10 mouse cellular contexts compared by ENCODE assay signal in the genomic region with DNA sequence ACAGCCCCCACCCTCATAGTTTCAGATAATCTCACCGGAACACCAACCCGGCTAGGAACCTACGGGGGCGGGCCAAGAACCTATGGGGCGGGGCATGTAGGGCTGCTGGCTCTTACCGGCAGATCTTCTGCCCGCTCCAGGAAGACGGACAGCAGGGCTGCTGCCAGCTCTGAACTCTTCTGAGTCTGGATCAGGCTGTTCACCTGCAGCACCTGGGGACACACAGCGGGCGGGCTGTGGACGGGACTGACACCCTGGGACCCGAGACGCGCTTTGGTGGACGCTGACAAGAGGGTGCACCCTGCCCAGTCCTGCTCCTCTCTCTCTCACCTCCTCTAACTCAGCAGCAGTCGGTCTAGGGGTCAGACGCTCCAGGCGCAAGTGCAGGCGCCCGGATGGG. TPM values are rescaled to one million over a fixed set of nuclear protein-coding genes. Genes with fewer than 3 reads are reported as not detected.
DNase-seq lines count a peak whose midpoint lies in the region; ATAC-seq lines count a peak whose summit lies in the region.
"Had no signal": no experiment of that assay in that cellular context is flagged by ENCODE, and none has a peak within 500 bp of the region (broad histone marks: within the 10 kb centered on the region; RNA-seq: fewer than 3 reads in every experiment).

No protein-coding gene starts in this region.

- no peak for ATAC-seq in hindbrain, embryonic 16.5 days
- ATAC-seq in hindbrain, embryonic 11.5 days (ENCODE audit: low FRiP score): no peak
- peak; percentile 61 for ATAC-seq in liver, embryonic 11.5 days (replicated peaks; ENCODE audit: low FRiP score)

- H3K36me3 ChIP-seq in hindbrain, embryonic 16.5 days (ENCODE audit: control insufficient read depth, insufficient read depth, low read length): 0 out of 2 replicates have a peak, but pooled peaks cover 3% of the 10 kb centered on the region
- H3K36me3 ChIP-seq in hindbrain, embryonic 11.5 days (ENCODE audit: control insufficient read depth, insufficient read depth, low read length): 0 out of 2 replicates have a peak, but pooled peaks cover 2% of the 10 kb centered on the region
- H3K36me3 ChIP-seq in ES-E14 (ENCODE audit: control insufficient read depth, insufficient read depth, low read length, poor library complexity, severe bottlenecking): peaks cover 40% of the 10 kb centered on the region
- H3K36me3 ChIP-seq in embryonic facial prominence, embryonic 10.5 days (replicated peaks): peaks cover 43% of the 10 kb centered on the region; the same call in 1 of the 2 replicates
- H3K36me3 ChIP-seq in liver, embryonic 11.5 days (ENCODE audit: control insufficient read depth, insufficient read depth, low read length): peaks cover 9% of the 10 kb centered on the region; the same call in 1 of the 2 replicates

- H3K27ac ChIP-seq in hindbrain, embryonic 16.5 days (ENCODE audit: low read depth, low read length): no peak overlapping the region
- H3K27ac ChIP-seq in hindbrain, embryonic 11.5 days (ENCODE audit: low read depth, low read length): no peak overlapping the region
- H3K27ac ChIP-seq in ES-E14 (ENCODE audit: insufficient read depth, low read depth, low read length, poor library complexity, severe bottlenecking): no peak overlapping the region
- no peak overlapping the region for H3K27ac ChIP-seq in embryonic facial prominence, embryonic 10.5 days (replicated peaks)
- H3K27ac ChIP-seq in liver, embryonic 11.5 days (ENCODE audit: low read depth, low read length): no peak overlapping the region

- 22% methylated on average over 20 of the region's 20 CpGs for WGBS in hindbrain, embryonic 16.5 days
- 8% methylated on average over 20 of the region's 20 CpGs for WGBS in hindbrain, embryonic 11.5 days
- 8% methylated on average over 20 of the region's 20 CpGs for WGBS in embryonic facial prominence, embryonic 10.5 days
- 38% methylated on average over 20 of the region's 20 CpGs for WGBS in liver, embryonic 11.5 days

- no peak for DNase-seq in hindbrain, embryonic 11.5 days (ENCODE audit: low spot score)
- DNase-seq in ES-E14 (ENCODE audit: low read depth, low spot score): no peak
- peak; percentile 25 for DNase-seq in embryonic facial prominence, embryonic 10.5 days (ENCODE audit: low spot score)
- no peak for DNase-seq in liver, embryonic 11.5 days (ENCODE audit: low spot score)
- no peak for DNase-seq in urinary bladder, adult 2 months (ENCODE audit: low spot score)
- no peak for DNase-seq in spleen, postnatal 4 days (ENCODE audit: low spot score in 2 of 2)
- DNase-seq: adrenal gland, postnatal 14 days; cerebellum, adult 2 months; thymus, postnatal 25 days had no signal

- peaks cover 4% of the 10 kb centered on the region for H3K27me3 ChIP-seq in hindbrain, embryonic 16.5 days (replicated peaks; ENCODE audit: control insufficient read depth, insufficient read depth, low read length)
- peaks cover 28% of the 10 kb centered on the region for H3K27me3 ChIP-seq in hindbrain, embryonic 11.5 days (ENCODE audit: control insufficient read depth, insufficient read depth, low read length)
- peaks cover 75% of the 10 kb centered on the region for H3K27me3 ChIP-seq in embryonic facial prominence, embryonic 10.5 days (replicated peaks; ENCODE audit: low read depth, poor library complexity, severe bottlenecking)
- H3K27me3 ChIP-seq in liver, embryonic 11.5 days (replicated peaks; ENCODE audit: control insufficient read depth, insufficient read depth, low read length): no peaks in the 10 kb centered on the region

- 0 out of 2 replicates have a peak overlapping the region, but pooled peaks have one; percentile 0 for H3K4me2 ChIP-seq in hindbrain, embryonic 16.5 days (ENCODE audit: low read length)
- H3K4me2 ChIP-seq in hindbrain, embryonic 11.5 days (replicated peaks; ENCODE audit: low read depth, low read length): no peak overlapping the region
- H3K4me2 ChIP-seq in liver, embryonic 11.5 days: peak overlapping the region; percentile 48

- in situ Hi-C loops in ES-E14 (cut with MboI; ENCODE audit: low sequenced_read_pairs in 2 of 2, unreplicated experiment in 2 of 2): no loop called here

- no peaks in the 10 kb centered on the region for H3K9me3 ChIP-seq in hindbrain, embryonic 16.5 days (ENCODE audit: control insufficient read depth, low read length)
- no peaks in the 10 kb centered on the region for H3K9me3 ChIP-seq in hindbrain, embryonic 11.5 days (ENCODE audit: control insufficient read depth, low read length)
- H3K9me3 ChIP-seq in ES-E14 (ENCODE audit: control insufficient read depth, insufficient read depth, low read depth, low read length): no peaks in the 10 kb centered on the region
- H3K9me3 ChIP-seq in embryonic facial prominence, embryonic 10.5 days: no peaks in the 10 kb centered on the region
- no peaks in the 10 kb centered on the region for H3K9me3 ChIP-seq in liver, embryonic 11.5 days (ENCODE audit: control insufficient read depth, low read length)

- H3K9ac ChIP-seq in hindbrain, embryonic 16.5 days (ENCODE audit: low read depth, low read length): no peak overlapping the region; the same call in 1 of the 2 replicates
- no peak overlapping the region for H3K9ac ChIP-seq in hindbrain, embryonic 11.5 days (ENCODE audit: low read depth, low read length)
- no peak overlapping the region for H3K9ac ChIP-seq in ES-E14 (ENCODE audit: insufficient read depth, low read depth, low read length, poor library complexity, severe bottlenecking)
- no peak overlapping the region; the same call in 1 of the 2 replicates for H3K9ac ChIP-seq in liver, embryonic 11.5 days (ENCODE audit: low read depth, low read length)

- H3K4me3 ChIP-seq in hindbrain, embryonic 16.5 days (ENCODE audit: low read length): no peak overlapping the region
- H3K4me3 ChIP-seq in hindbrain, embryonic 11.5 days (ENCODE audit: low read depth, low read length): no peak overlapping the region
- H3K4me3 ChIP-seq in ES-E14 (ENCODE audit: insufficient read depth in 1 of 2, low read depth in 1 of 2, low read length in 2 of 2, poor library complexity in 1 of 2, severe bottlenecking in 1 of 2): peak overlapping the region; percentile 34 to 53
- H3K4me3 ChIP-seq in embryonic facial prominence, embryonic 10.5 days: peak overlapping the region; percentile 45
- peak overlapping the region; percentile 29; the same call in 1 of the 2 replicates for H3K4me3 ChIP-seq in liver, embryonic 11.5 days (ENCODE audit: low read depth, low read length)

- H3K4me1 ChIP-seq in hindbrain, embryonic 16.5 days (ENCODE audit: control insufficient read depth, insufficient read depth, low read depth, low read length): no peaks in the 10 kb centered on the region
- no peaks in the 10 kb centered on the region for H3K4me1 ChIP-seq in hindbrain, embryonic 11.5 days (replicated peaks; ENCODE audit: control insufficient read depth, insufficient read depth, low read length)
- peaks cover 0 to 10% of the 10 kb centered on the region in 2 experiments; a peak in 2 of 4 replicates for H3K4me1 ChIP-seq in ES-E14 (ENCODE audit: control insufficient read depth in 2 of 2, insufficient read depth in 2 of 2, low read length in 2 of 2, poor library complexity in 1 of 2)
- H3K4me1 ChIP-seq in embryonic facial prominence, embryonic 10.5 days: peaks cover 25% of the 10 kb centered on the region
- H3K4me1 ChIP-seq in liver, embryonic 11.5 days (replicated peaks; ENCODE audit: control insufficient read depth, insufficient read depth, low read length): peaks cover 22% of the 10 kb centered on the region

RNA-seq across cellular contexts. Expression of a gene that starts 9.6 kb away (rescaled TPM):
- 13.5 and 16.6 TPM in 2 replicates for polyA plus RNA-seq in hindbrain, embryonic 16.5 days (2015; fragmentation: Nextera tagmentation; extraction: Ambion mirVana)
- polyA plus RNA-seq in hindbrain, embryonic 11.5 days (2014; fragmentation: Nextera tagmentation; extraction: Ambion mirVana): 12.6 and 15.7 TPM in 2 replicates
- total RNA-seq in ES-E14 (2012; rRNA removed): 62.7 and 135 TPM in 2 replicates
- polyA plus RNA-seq in embryonic facial prominence, embryonic 10.5 days (2016; fragmentation: Nextera tagmentation; extraction: Ambion mirVana): 11.9 and 13.6 TPM in 2 replicates
- polyA plus RNA-seq in liver, embryonic 11.5 days (2014; fragmentation: Nextera tagmentation; extraction: Ambion mirVana): 19.1 TPM in 2 replicates
- 56.9 and 61.6 TPM in 2 replicates for polyA plus RNA-seq in urinary bladder, adult 2 months (2012; rRNA removed)

RNA-seq across cellular contexts. Expression of a gene that starts 17.5 kb away (rescaled TPM):
- 6.7 and 7.1 TPM in 2 replicates for polyA plus RNA-seq in hindbrain, embryonic 16.5 days (2015; fragmentation: Nextera tagmentation; extraction: Ambion mirVana)
- polyA plus RNA-seq in hindbrain, embryonic 11.5 days (2014; fragmentation: Nextera tagmentation; extraction: Ambion mirVana): 3.3 and 4.2 TPM in 2 replicates
- 2.0 and 3.7 TPM in 2 replicates for total RNA-seq in ES-E14 (2012; rRNA removed)
- polyA plus RNA-seq in embryonic facial prominence, embryonic 10.5 days (2016; fragmentation: Nextera tagmentation; extraction: Ambion mirVana): 2.3 and 3.1 TPM in 2 replicates
- polyA plus RNA-seq in liver, embryonic 11.5 days (2014; fragmentation: Nextera tagmentation; extraction: Ambion mirVana): 3.9 and 4.2 TPM in 2 replicates
- polyA plus RNA-seq in urinary bladder, adult 2 months (2012; rRNA removed): 3.0 and 3.3 TPM in 2 replicates

RNA-seq across cellular contexts. Expression of a gene that starts 22.1 kb away (rescaled TPM):
- polyA plus RNA-seq in hindbrain, embryonic 16.5 days (2015; fragmentation: Nextera tagmentation; extraction: Ambion mirVana): 946 and 1,028 TPM in 2 replicates
- 742 and 751 TPM in 2 replicates for polyA plus RNA-seq in hindbrain, embryonic 11.5 days (2014; fragmentation: Nextera tagmentation; extraction: Ambion mirVana)
- 894 and 1,090 TPM in 2 replicates for total RNA-seq in ES-E14 (2012; rRNA removed)
- polyA plus RNA-seq in embryonic facial prominence, embryonic 10.5 days (2016; fragmentation: Nextera tagmentation; extraction: Ambion mirVana): 733 and 768 TPM in 2 replicates
- 639 and 685 TPM in 2 replicates for polyA plus RNA-seq in liver, embryonic 11.5 days (2014; fragmentation: Nextera tagmentation; extraction: Ambion mirVana)
- 10,835 and 11,320 TPM in 2 replicates for polyA plus RNA-seq in urinary bladder, adult 2 months (2012; rRNA removed)

RNA-seq across cellular contexts. Expression of a gene that starts 31.5 kb away (rescaled TPM):
- 16.7 and 17.0 TPM in 2 replicates for polyA plus RNA-seq in hindbrain, embryonic 16.5 days (2015; fragmentation: Nextera tagmentation; extraction: Ambion mirVana)
- 14.1 and 15.0 TPM in 2 replicates for polyA plus RNA-seq in hindbrain, embryonic 11.5 days (2014; fragmentation: Nextera tagmentation; extraction: Ambion mirVana)
- 18.8 and 19.5 TPM in 2 replicates for total RNA-seq in ES-E14 (2012; rRNA removed)
- polyA plus RNA-seq in embryonic facial prominence, embryonic 10.5 days (2016; fragmentation: Nextera tagmentation; extraction: Ambion mirVana): 15.9 and 17.4 TPM in 2 replicates
- 9.9 and 11.1 TPM in 2 replicates for polyA plus RNA-seq in liver, embryonic 11.5 days (2014; fragmentation: Nextera tagmentation; extraction: Ambion mirVana)
- polyA plus RNA-seq in urinary bladder, adult 2 months (2012; rRNA removed): 12.5 TPM in 2 replicates

RNA-seq across cellular contexts. Expression of a gene that starts 33.1 kb away (rescaled TPM):
- 2,004 and 2,091 TPM in 2 replicates for polyA plus RNA-seq in hindbrain, embryonic 16.5 days (2015; fragmentation: Nextera tagmentation; extraction: Ambion mirVana)
- polyA plus RNA-seq in hindbrain, embryonic 11.5 days (2014; fragmentation: Nextera tagmentation; extraction: Ambion mirVana): 2,785 and 2,836 TPM in 2 replicates
- 5,552 and 6,346 TPM in 2 replicates for total RNA-seq in ES-E14 (2012; rRNA removed)
- 3,494 and 3,561 TPM in 2 replicates for polyA plus RNA-seq in embryonic facial prominence, embryonic 10.5 days (2016; fragmentation: Nextera tagmentation; extraction: Ambion mirVana)
- 3,476 and 3,859 TPM in 2 replicates for polyA plus RNA-seq in liver, embryonic 11.5 days (2014; fragmentation: Nextera tagmentation; extraction: Ambion mirVana)
- polyA plus RNA-seq in urinary bladder, adult 2 months (2012; rRNA removed): 2,645 and 3,313 TPM in 2 replicates

Comparison
In these comparisons a context has a peak if more than half of its experiments do, and no peak if none do; other contexts are left out.
1. H3K4me3 ChIP-seq: peak in ES-E14 (2 of 2), embryonic facial prominence, embryonic 10.5 days (single experiment) and liver, embryonic 11.5 days (single experiment); none in hindbrain, embryonic 16.5 days (single experiment) and hindbrain, embryonic 11.5 days (single experiment).
2. RNA of a gene that starts 22.1 kb away (polyA plus RNA-seq): 10,835 to 11,320 TPM in urinary bladder, adult 2 months; 946 to 1,028 TPM in hindbrain, embryonic 16.5 days, 733 to 768 TPM in embryonic facial prominence, embryonic 10.5 days, 742 to 751 TPM in hindbrain, embryonic 11.5 days and 639 to 685 TPM in liver, embryonic 11.5 days; every median in the first group is over 10 times any median in the second.